Comparison of ENCODE assay signal across 18 mouse cellular contexts in the genomic region with DNA sequence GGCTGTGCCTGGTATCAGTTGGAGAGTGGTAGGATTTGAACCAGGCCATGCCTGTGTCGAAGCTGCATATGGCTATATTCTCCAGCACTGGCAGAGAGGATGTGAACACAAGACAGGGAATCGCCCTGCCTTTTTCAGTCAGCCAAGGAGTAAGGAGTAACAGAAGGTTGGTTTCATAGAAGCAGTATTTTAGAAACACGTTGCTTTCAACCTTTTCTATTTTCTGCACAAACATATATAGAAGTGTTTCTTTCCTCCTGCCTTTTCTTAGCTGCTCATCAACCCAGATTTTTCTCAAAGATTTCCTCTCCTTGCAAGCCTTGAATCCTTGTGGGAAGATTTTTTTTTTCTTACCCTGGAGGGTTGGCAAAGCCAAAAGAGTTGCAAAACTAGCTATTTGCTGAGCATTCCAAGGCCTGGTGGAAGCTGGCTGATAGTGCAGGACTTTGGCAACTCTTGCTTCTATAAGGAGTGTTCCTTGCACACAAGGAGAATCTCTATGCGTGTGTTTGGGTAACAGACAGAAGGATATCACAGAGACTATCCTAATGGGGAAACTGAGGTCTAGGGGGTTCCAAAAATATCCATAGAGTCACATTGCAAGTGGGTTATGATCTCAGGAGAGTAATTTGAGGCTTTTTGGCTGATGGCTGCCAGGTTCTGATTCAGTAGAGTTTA. TPM values are rescaled to one million over a fixed set of nuclear protein-coding genes. Genes with fewer than 3 reads are reported as not detected.
DNase-seq lines count a peak whose midpoint lies in the region; TF ChIP-seq lines count a peak whose summit lies in the region.
"Had no signal": no experiment of that assay in that cellular context is flagged by ENCODE, and none has a peak within 500 bp of the region (broad histone marks: within the 10 kb centered on the region; RNA-seq: fewer than 3 reads in every experiment).

No protein-coding gene starts in this region.

- H3K27ac ChIP-seq in layer of hippocampus, adult 2 months, result 0 out of 2 replicates have a peak overlapping the region, but pooled peaks have one; percentile 18
- H3K27ac ChIP-seq: embryonic facial prominence, embryonic 12.5 days; hindbrain, embryonic 15.5 days; midbrain, embryonic 15.5 days had no signal

- H3K4me3 ChIP-seq in layer of hippocampus, adult 2 months, result no peak overlapping the region
- H3K4me3 ChIP-seq: embryonic facial prominence, embryonic 12.5 days; hindbrain, embryonic 15.5 days; midbrain, embryonic 15.5 days had no signal

- DNase-seq in adrenal gland, postnatal 10 days, result peak; percentile 55
- DNase-seq in adrenal gland, postnatal 36 days, result no peak
- no peak for DNase-seq in layer of hippocampus, adult 2 months (ENCODE audit: low spot score in 2 of 2)
- DNase-seq in layer of hippocampus, adult 18-20 months (ENCODE audit: low spot score in 2 of 2), result no peak
- peak; percentile 30 to 44 for DNase-seq in right cerebral cortex, adult 2 months (ENCODE audit: low spot score in 2 of 2)
- no peak for DNase-seq in right cerebral cortex, postnatal 4 days
- DNase-seq in thymus, postnatal 25 days, result no peak
- no peak for DNase-seq in kidney, postnatal 36 days
- DNase-seq: B cell, adult 2 months; cerebellum, adult 8-10 months; gastrocnemius, postnatal 25 days; heart, postnatal 14 days; layer of hippocampus, adult 9-11 months; lung, embryonic 14.5 days; thymus, postnatal 4 days had no signal

- TF ChIP-seq CTCF in layer of hippocampus, adult 2 months (conservative IDR thresholded peaks at IDR 0.05), result peak; percentile 35

RNA-seq across cellular contexts. Expression of a gene that starts 5.6 kb away (rescaled TPM):
- 10 to 100 TPM; 36.7 to 37.2 TPM for total RNA-seq in adrenal gland, postnatal 10 days (2021)
- total RNA-seq in adrenal gland, postnatal 36 days (2021), result 10 to 100 TPM; 21.4 to 27.5 TPM
- 100 to 1,000 TPM; 173 to 191 TPM for total RNA-seq in layer of hippocampus, adult 2 months (2021)
- total RNA-seq in layer of hippocampus, adult 18-20 months (2021), result 100 to 1,000 TPM; 184 to 186 TPM

Comparison
In these comparisons a context has a peak if more than half of its experiments do, and no peak if none do; other contexts are left out.
1. DNase-seq: peak in adrenal gland, postnatal 10 days (single experiment) and right cerebral cortex, adult 2 months (2 of 2); none in adrenal gland, postnatal 36 days (0 of 2), layer of hippocampus, adult 2 months (0 of 2), layer of hippocampus, adult 18-20 months (0 of 2), right cerebral cortex, postnatal 4 days (single experiment), thymus, postnatal 25 days (single experiment) and kidney, postnatal 36 days (0 of 2).
2. RNA of a gene that starts 5.6 kb away (total RNA-seq): 173 to 191 TPM in layer of hippocampus, adult 2 months and 184 to 186 TPM in layer of hippocampus, adult 18-20 months; 36.7 to 37.2 TPM in adrenal gland, postnatal 10 days and 21.4 to 27.5 TPM in adrenal gland, postnatal 36 days; every median in the first group is over 4 times any median in the second.